Mouse (Mus musculus): ENCODE data around the gene Smtnl2.
"Not testable (repeated sequence)": the region's sequence is repeated elsewhere in the genome, so short reads cannot be mapped to it uniquely, and the experiment has no call there.

GRCm38 (mm10) chr11:72430311-72431068 lies 19.0 kb upstream of the Smtnl2 start:
- TF ChIP-seq POLR2A (IDR thresholded peaks at IDR 0.05; ENCODE audit: borderline replicate concordance, extremely low read depth, insufficient read depth, insufficient read length, poor library complexity, severe bottlenecking); CTCF (IDR thresholded peaks at IDR 0.05; ENCODE audit: borderline replicate concordance, extremely low read depth, insufficient read depth, insufficient read length): not testable (repeated sequence)
